Mouse (Mus musculus) ZHBTc4 (cell line): Measurements from ENCODE around the gene Lonrf3.

Source experiments
- DNase-seq: peaks from one replicate; pipeline ENCODE4 v3.0.0-alpha.2; 2011; ENCODE audit warnings: low read depth, low spot score

The Lonrf3 gene

GRCm38 (mm10) chrX:36328271-36329039 is at the start of gene Lonrf3:
Lonrf3 (plus strand) TSS chrX:36328353.
- DNase-seq: peak; percentile 64

- no peak for DNase-seq
Observed at GRCm38 (mm10) chrX:36278750-36279149, 49.4 kb upstream of the Lonrf3 start.

GRCm38 (mm10) chrX:36311420-36311819 is 16.7 kb upstream of the Lonrf3 start:
- DNase-seq: no peak

GRCm38 (mm10) chrX:36327491-36328255 is 480 bp upstream of the Lonrf3 start:
- DNase-seq: peak; percentile 37

- peak; percentile 40 for DNase-seq
Observed at GRCm38 (mm10) chrX:36329040-36329649, 992 bp downstream of the Lonrf3 start.

- DNase-seq: peak; percentile 75
Observed at GRCm38 (mm10) chrX:36329849-36330411, 1.8 kb downstream of the Lonrf3 start.

GRCm38 (mm10) chrX:36352446-36352845 is 24.3 kb downstream of the Lonrf3 start:
- peak; percentile 3 for DNase-seq

- DNase-seq: no peak
Observed at GRCm38 (mm10) chrX:36385340-36385739, 57.2 kb downstream of the Lonrf3 start.

GRCm38 (mm10) chrX:36389971-36390370 is 61.8 kb downstream of the Lonrf3 start:
- DNase-seq: no peak

- no peak for DNase-seq
Observed at GRCm38 (mm10) chrX:36390503-36390902, 62.4 kb downstream of the Lonrf3 start.

GRCm38 (mm10) chrX:36392672-36393071 is 64.5 kb downstream of the Lonrf3 start:
- no peak for DNase-seq

GRCm38 (mm10) chrX:36393279-36393678 is 65.1 kb downstream of the Lonrf3 start:
- peak; percentile 4 for DNase-seq

- no peak for DNase-seq
Observed at GRCm38 (mm10) chrX:36400980-36401379, 72.8 kb downstream of the Lonrf3 start, which contains the start of gene Gm6268. Gm6268 (plus strand) TSS chrX:36401280.

GRCm38 (mm10) chrX:36402316-36402715 is 74.2 kb downstream of the Lonrf3 start:
- DNase-seq: peak; percentile 20
